Mouse (Mus musculus): Measurements from ENCODE around the gene Msantd1. TPM values are rescaled to one million over a fixed set of nuclear protein-coding genes. Genes with fewer than 3 reads are reported as not detected.

Gene Msantd1
- total and polyA plus RNA-seq, 2 experiments from 2014 or later: 13.3 to 17.0 TPM

DNA sequence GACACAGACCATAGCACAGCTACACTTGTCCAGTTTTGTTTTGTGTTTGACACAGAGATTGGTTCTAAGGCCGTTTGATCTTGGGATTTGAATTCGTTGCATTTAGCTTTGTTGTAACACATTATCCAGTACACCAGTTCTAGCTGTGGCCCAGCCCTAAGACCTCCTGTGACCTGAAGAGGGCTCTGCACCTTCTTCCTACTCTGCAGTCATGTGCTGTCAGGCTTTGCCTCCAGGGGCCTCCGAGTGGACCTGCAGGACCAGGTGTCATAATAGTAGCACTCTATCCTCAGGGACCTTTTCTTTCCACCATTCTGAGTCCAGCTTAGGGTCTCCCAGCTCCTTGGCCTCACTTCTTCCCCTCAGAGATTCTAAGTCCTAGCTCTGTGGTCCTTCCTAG lies 64.7 kb downstream of the Msantd1 start:
- no peaks in the 10 kb centered on the region; the same call in 1 of the 2 replicates for H3K4me1 ChIP-seq (ENCODE audit: insufficient read depth, low read length)
- H3K36me3 ChIP-seq (ENCODE audit: insufficient read depth, low read length): peaks cover 18% of the 10 kb centered on the region
- no peaks in the 10 kb centered on the region for H3K9me3 ChIP-seq (ENCODE audit: low read length)
- H3K4me3 ChIP-seq (ENCODE audit: low read depth, low read length): no peak overlapping the region
- H3K27me3 ChIP-seq (ENCODE audit: insufficient read depth, low read length): no peaks in the 10 kb centered on the region
- TF ChIP-seq CTCF (IDR thresholded peaks at IDR 0.05): no peak
- ATAC-seq (ENCODE audit: low FRiP score) (no peak), DNase-seq (ENCODE audit: low spot score) (no peak)
- no peak overlapping the region for H3K9ac ChIP-seq (replicated peaks; ENCODE audit: low read length, poor library complexity, severe bottlenecking)
- WGBS: 93% methylated on average over 3 of the region's 3 CpGs
- no peak overlapping the region for H3K4me2 ChIP-seq (ENCODE audit: low read depth, low read length, poor library complexity, severe bottlenecking)
- H3K27ac ChIP-seq (ENCODE audit: low read depth, low read length): no peak overlapping the region

Other genes with a start within 250 kb of the Msantd1 start
- gene Nop14, start 247.9 kb upstream of the Msantd1 start, total RNA-seq (2014; rRNA removed): 9.9 and 17.8 TPM in 2 replicates
- 19.4 and 22.1 TPM in 2 replicates for gene Nop14, start 247.9 kb upstream of the Msantd1 start, polyA plus RNA-seq (2015; fragmentation: Nextera tagmentation; extraction: Ambion mirVana)
- gene Grk4, start 247.6 kb upstream of the Msantd1 start, total RNA-seq (2014; rRNA removed): 3.0 and 4.2 TPM in 2 replicates
- gene Grk4, start 247.6 kb upstream of the Msantd1 start, polyA plus RNA-seq (2015; fragmentation: Nextera tagmentation; extraction: Ambion mirVana): 4.2 and 4.8 TPM in 2 replicates
- 39.9 and 43.6 TPM in 2 replicates for gene Htt, start 146.3 kb upstream of the Msantd1 start, total RNA-seq (2014; rRNA removed)
- gene Htt, start 146.3 kb upstream of the Msantd1 start, polyA plus RNA-seq (2015; fragmentation: Nextera tagmentation; extraction: Ambion mirVana): 6.0 and 7.4 TPM in 2 replicates
- 54.8 and 60.8 TPM in 2 replicates for gene Rgs12, start 41.4 kb downstream of the Msantd1 start, total RNA-seq (2014; rRNA removed)
- 29.9 and 30.5 TPM in 2 replicates for gene Rgs12, start 41.4 kb downstream of the Msantd1 start, polyA plus RNA-seq (2015; fragmentation: Nextera tagmentation; extraction: Ambion mirVana)
- gene Hgfac, start 133.5 kb downstream of the Msantd1 start, total RNA-seq (2014; rRNA removed): 0.11 and 0.71 TPM in 2 replicates
- gene Hgfac, start 133.5 kb downstream of the Msantd1 start, polyA plus RNA-seq (2015; fragmentation: Nextera tagmentation; extraction: Ambion mirVana): 0.23 TPM in 1 of 2 replicates, not detected in the other
- gene Dok7, start 148.8 kb downstream of the Msantd1 start, total RNA-seq (2014; rRNA removed): 22.1 and 25.1 TPM in 2 replicates
- 10.8 and 11.1 TPM in 2 replicates for gene Dok7, start 148.8 kb downstream of the Msantd1 start, polyA plus RNA-seq (2015; fragmentation: Nextera tagmentation; extraction: Ambion mirVana)
- gene Lrpap1, start 197.8 kb downstream of the Msantd1 start, total RNA-seq (2014; rRNA removed): 78.9 and 89.1 TPM in 2 replicates
- 177 and 189 TPM in 2 replicates for gene Lrpap1, start 197.8 kb downstream of the Msantd1 start, polyA plus RNA-seq (2015; fragmentation: Nextera tagmentation; extraction: Ambion mirVana)

Measured in midbrain, postnatal 0 days (tissue).